ENCODE assay signal across 26 mouse cellular contexts in genomic region chr6:48447929-48448328, GRCm38 (mm10). TPM values are rescaled to one million over a fixed set of nuclear protein-coding genes. Genes with fewer than 3 reads are reported as not detected.
DNase-seq lines count a peak whose midpoint lies in the region; ATAC-seq and TF ChIP-seq lines count a peak whose summit lies in the region.
"Had no signal": no experiment of that assay in that cellular context is flagged by ENCODE, and none has a peak within 500 bp of the region (broad histone marks: within the 10 kb centered on the region; RNA-seq: fewer than 3 reads in every experiment).

TSS of gene Sspo (plus strand) at chr6:48448229.

- H3K27me3 ChIP-seq in heart, embryonic 12.5 days (replicated peaks) = 0 out of 2 replicates have a peak, but pooled peaks cover 4% of the 10 kb centered on the region
- no peaks in the 10 kb centered on the region for H3K27me3 ChIP-seq in heart, postnatal 0 days (ENCODE audit: control insufficient read depth, insufficient read depth, low read length)
- H3K27me3 ChIP-seq in heart, adult 2 months (ENCODE audit: control insufficient read depth, insufficient read depth, low read length) = no peaks in the 10 kb centered on the region
- H3K27me3 ChIP-seq in stomach, embryonic 14.5 days (ENCODE audit: control insufficient read depth, insufficient read depth, low read length) = no peaks in the 10 kb centered on the region
- no peaks in the 10 kb centered on the region for H3K27me3 ChIP-seq in stomach, postnatal 0 days (ENCODE audit: control insufficient read depth, insufficient read depth, low read length)
- H3K27me3 ChIP-seq: forebrain, embryonic 12.5 days; hindbrain, embryonic 15.5 days had no signal

- H3K27ac ChIP-seq in heart, embryonic 12.5 days (ENCODE audit: poor library complexity, severe bottlenecking) = peak within 1 kb of the TSS; percentile 49
- H3K27ac ChIP-seq in heart, postnatal 0 days (ENCODE audit: low read depth) = 0 out of 2 replicates have a peak within 1 kb of the TSS, but pooled peaks have one; percentile 6
- no peak within 1 kb of the TSS; the same call in 1 of the 2 replicates for H3K27ac ChIP-seq in heart, adult 2 months
- peak within 1 kb of the TSS; percentile 39; the same call in 1 of the 2 replicates for H3K27ac ChIP-seq in stomach, embryonic 14.5 days (ENCODE audit: low read length)
- no peak within 1 kb of the TSS for H3K27ac ChIP-seq in stomach, postnatal 0 days (replicated peaks)
- H3K27ac ChIP-seq: hindbrain, embryonic 10.5 days; hindbrain, embryonic 15.5 days; liver, embryonic 15.5 days had no signal

- no peaks in the 10 kb centered on the region for H3K79me2 ChIP-seq in heart, adult 2 months (replicated peaks; ENCODE audit: control insufficient read depth, insufficient read depth, low read length)

- no peak within 1 kb of the TSS for H3K9ac ChIP-seq in heart, embryonic 12.5 days
- no peak within 1 kb of the TSS for H3K9ac ChIP-seq in heart, postnatal 0 days (replicated peaks; ENCODE audit: low read depth, low read length)
- no peak within 1 kb of the TSS for H3K9ac ChIP-seq in heart, adult 2 months (ENCODE audit: low read depth, low read length)
- no peak within 1 kb of the TSS for H3K9ac ChIP-seq in stomach, embryonic 14.5 days (replicated peaks; ENCODE audit: low read depth, low read length)
- no peak within 1 kb of the TSS for H3K9ac ChIP-seq in stomach, postnatal 0 days (ENCODE audit: low read length)
- H3K9ac ChIP-seq: forebrain, embryonic 12.5 days; hindbrain, embryonic 15.5 days; liver, embryonic 15.5 days; lung, embryonic 14.5 days had no signal

- H3K4me1 ChIP-seq in heart, embryonic 12.5 days (replicated peaks) = peaks cover 24% of the 10 kb centered on the region
- no peaks in the 10 kb centered on the region; the same call in 1 of the 2 replicates for H3K4me1 ChIP-seq in heart, postnatal 0 days (ENCODE audit: control insufficient read depth, insufficient read depth)
- H3K4me1 ChIP-seq in heart, adult 2 months (ENCODE audit: control insufficient read depth, insufficient read depth, low read length) = peaks cover 7% of the 10 kb centered on the region
- H3K4me1 ChIP-seq in stomach, embryonic 14.5 days (ENCODE audit: control insufficient read depth, insufficient read depth, low read length) = peaks cover 16% of the 10 kb centered on the region; the same call in 1 of the 2 replicates
- peaks cover 3% of the 10 kb centered on the region; the same call in 1 of the 2 replicates for H3K4me1 ChIP-seq in stomach, postnatal 0 days (replicated peaks; ENCODE audit: control insufficient read depth, insufficient read depth)
- H3K4me1 ChIP-seq: liver, embryonic 15.5 days had no signal

- no peak for ATAC-seq in heart, embryonic 12.5 days (ENCODE audit: insufficient number of reproducible peaks, low FRiP score)
- no peak for ATAC-seq in heart, postnatal 0 days (ENCODE audit: insufficient read depth, low read depth)
- ATAC-seq in stomach, embryonic 14.5 days (ENCODE audit: insufficient number of reproducible peaks, insufficient read depth, low FRiP score, low read depth) = no peak
- no peak for ATAC-seq in stomach, postnatal 0 days (ENCODE audit: low FRiP score, low TSS enrichment)
- ATAC-seq: inflammation-experienced regulatory T-cells, adult 6 months; midbrain, embryonic 16.5 days had no signal

- TF ChIP-seq POLR2A in heart, adult 2 months (IDR thresholded peaks at IDR 0.05; ENCODE audit: insufficient read depth, low read depth, low read length) = no peak

- WGBS in heart, embryonic 12.5 days = 68% methylated on average over 1 of the region's 1 CpGs
- 89% methylated on average over 1 of the region's 1 CpGs for WGBS in heart, postnatal 0 days
- WGBS in heart, adult 2 months = 93% methylated on average over 1 of the region's 1 CpGs
- WGBS in stomach, embryonic 14.5 days = 88% methylated on average over 1 of the region's 1 CpGs
- 71% methylated on average over 1 of the region's 1 CpGs for WGBS in stomach, postnatal 0 days

- intact Hi-C loops in heart, adult 2 months (cut with DNase I) = loop anchor here (2.0 to 5.0 kb wide), 3 partner anchors 51 to 104 kb away; partner anchors contain the start of gene Lrrc61

- TF ChIP-seq CTCF in heart, postnatal 0 days (IDR thresholded peaks at IDR 0.05; ENCODE audit: low read depth) = no peak
- no peak for TF ChIP-seq CTCF in heart, adult 2 months (IDR thresholded peaks at IDR 0.05)
- no peak for TF ChIP-seq CTCF in stomach, postnatal 0 days (IDR thresholded peaks at IDR 0.05; ENCODE audit: low read depth)

- no peak within 1 kb of the TSS for H3K4me2 ChIP-seq in heart, embryonic 12.5 days
- no peak within 1 kb of the TSS for H3K4me2 ChIP-seq in heart, postnatal 0 days (ENCODE audit: low read depth, low read length)
- H3K4me2 ChIP-seq in stomach, embryonic 14.5 days (replicated peaks; ENCODE audit: low read depth, low read length) = no peak within 1 kb of the TSS
- no peak within 1 kb of the TSS for H3K4me2 ChIP-seq in stomach, postnatal 0 days (replicated peaks; ENCODE audit: low read depth)
- H3K4me2 ChIP-seq: forebrain, embryonic 12.5 days; hindbrain, embryonic 15.5 days; liver, embryonic 15.5 days; lung, embryonic 14.5 days; midbrain, embryonic 11.5 days had no signal

- DNase-seq in heart, adult 18-20 months = no peak
- DNase-seq in heart, postnatal 0 days (ENCODE audit: low spot score) = no peak
- DNase-seq in heart, adult 2 months = no peak
- DNase-seq in stomach, postnatal 0 days (ENCODE audit: low spot score) = no peak
- DNase-seq: adrenal gland, postnatal 25 days; B cell, adult 2 months; cerebellum, adult 11-12 months; cerebellum, postnatal 10 days; gastrocnemius, postnatal 10 days; kidney, adult 11 months; layer of hippocampus, postnatal 36 days; lung, postnatal 36 days; right cerebral cortex, postnatal 25 days had no signal

- no peaks in the 10 kb centered on the region for H3K9me3 ChIP-seq in heart, embryonic 12.5 days (replicated peaks)
- no peaks in the 10 kb centered on the region for H3K9me3 ChIP-seq in heart, postnatal 0 days (replicated peaks; ENCODE audit: control insufficient read depth, low read length)
- H3K9me3 ChIP-seq in stomach, embryonic 14.5 days (ENCODE audit: control insufficient read depth, low read depth, low read length) = no peaks in the 10 kb centered on the region
- no peaks in the 10 kb centered on the region for H3K9me3 ChIP-seq in stomach, postnatal 0 days (ENCODE audit: control insufficient read depth, low read length)
- H3K9me3 ChIP-seq: forebrain, embryonic 12.5 days; hindbrain, embryonic 10.5 days; hindbrain, embryonic 15.5 days; liver, embryonic 15.5 days had no signal

- no peak for TF ChIP-seq EP300 in heart, postnatal 0 days (IDR thresholded peaks at IDR 0.05; ENCODE audit: low read depth)
- TF ChIP-seq EP300 in heart, adult 2 months (IDR thresholded peaks at IDR 0.05; ENCODE audit: insufficient read depth, low read depth, low read length) = no peak
- no peak for TF ChIP-seq EP300 in stomach, postnatal 0 days (optimal IDR thresholded peaks at IDR 0.05)

- H3K4me3 ChIP-seq in heart, embryonic 12.5 days = no peak within 1 kb of the TSS
- H3K4me3 ChIP-seq in heart, postnatal 0 days (ENCODE audit: low read depth, low read length) = no peak within 1 kb of the TSS
- no peak within 1 kb of the TSS for H3K4me3 ChIP-seq in heart, adult 2 months
- no peak within 1 kb of the TSS for H3K4me3 ChIP-seq in stomach, embryonic 14.5 days (ENCODE audit: low read depth, low read length)
- no peak within 1 kb of the TSS for H3K4me3 ChIP-seq in stomach, postnatal 0 days (ENCODE audit: low read depth, low read length)
- H3K4me3 ChIP-seq: erythroblast, embryonic 14.5 days; forebrain, embryonic 12.5 days; hindbrain, embryonic 15.5 days; liver, embryonic 15.5 days had no signal

- H3K36me3 ChIP-seq in heart, embryonic 12.5 days = no peaks in the 10 kb centered on the region
- no peaks in the 10 kb centered on the region for H3K36me3 ChIP-seq in heart, postnatal 0 days (replicated peaks; ENCODE audit: control insufficient read depth, insufficient read depth, low read length)
- H3K36me3 ChIP-seq in heart, adult 2 months (ENCODE audit: control insufficient read depth, insufficient read depth, low read length) = no peaks in the 10 kb centered on the region
- no peaks in the 10 kb centered on the region for H3K36me3 ChIP-seq in stomach, embryonic 14.5 days (ENCODE audit: control insufficient read depth, insufficient read depth, low read length)
- no peaks in the 10 kb centered on the region for H3K36me3 ChIP-seq in stomach, postnatal 0 days (ENCODE audit: control insufficient read depth, insufficient read depth, low read length)
- H3K36me3 ChIP-seq: forebrain, embryonic 12.5 days; hindbrain, embryonic 10.5 days; hindbrain, embryonic 15.5 days; liver, embryonic 15.5 days had no signal

RNA-seq across cellular contexts. Expression of gene Sspo, which starts in this region (rescaled TPM):
- 0.61 and 0.64 TPM in 2 replicates for polyA plus RNA-seq in heart, embryonic 12.5 days (2016; fragmentation: Nextera tagmentation; extraction: Ambion mirVana)
- under 1 TPM; 0.22 to 0.23 TPM for total RNA-seq in heart, adult 18-20 months (2021)
- 1.0 and 3.4 TPM in 2 replicates for total RNA-seq in heart, postnatal 0 days (2014; rRNA removed; ENCODE audit: low replicate concordance)
- 0.15 TPM in 2 replicates for polyA plus RNA-seq in heart, postnatal 0 days (2015; fragmentation: Nextera tagmentation; extraction: Ambion mirVana)
- total RNA-seq in heart, adult 2 months (2021) = under 1 TPM; 0.18 to 0.47 TPM
- polyA plus RNA-seq in heart, adult 2 months (2012; rRNA removed) = 0.85 and 1.7 TPM in 2 replicates
- 0.20 and 0.41 TPM in 2 replicates for polyA plus RNA-seq in stomach, embryonic 14.5 days (2014; fragmentation: Nextera tagmentation; extraction: Ambion mirVana)
- polyA plus RNA-seq in stomach, postnatal 0 days (2015; fragmentation: Nextera tagmentation; extraction: Ambion mirVana) = 0.04 and 0.07 TPM in 2 replicates
- total RNA-seq: megakaryocyte, adult 5-6 weeks; neutrophil, adult 5-6 weeks had no signal
- polyA plus RNA-seq: erythroblast, embryonic 14.5 days had no signal

Comparison
In these comparisons a context has a peak if more than half of its experiments do, and no peak if none do; other contexts are left out.
1. H3K27ac ChIP-seq: peak in heart, embryonic 12.5 days (single experiment), heart, postnatal 0 days (single experiment) and stomach, embryonic 14.5 days (single experiment); none in heart, adult 2 months (single experiment) and stomach, postnatal 0 days (single experiment).